Mouse (Mus musculus): Measurements from ENCODE around the gene Slco2a1. TPM values are rescaled to one million over a fixed set of nuclear protein-coding genes. Genes with fewer than 3 reads are reported as not detected.

The Slco2a1 gene
- total and polyA plus RNA-seq, 2 experiments from 2014 or later, result 4.2 to 6.6 TPM

DNA sequence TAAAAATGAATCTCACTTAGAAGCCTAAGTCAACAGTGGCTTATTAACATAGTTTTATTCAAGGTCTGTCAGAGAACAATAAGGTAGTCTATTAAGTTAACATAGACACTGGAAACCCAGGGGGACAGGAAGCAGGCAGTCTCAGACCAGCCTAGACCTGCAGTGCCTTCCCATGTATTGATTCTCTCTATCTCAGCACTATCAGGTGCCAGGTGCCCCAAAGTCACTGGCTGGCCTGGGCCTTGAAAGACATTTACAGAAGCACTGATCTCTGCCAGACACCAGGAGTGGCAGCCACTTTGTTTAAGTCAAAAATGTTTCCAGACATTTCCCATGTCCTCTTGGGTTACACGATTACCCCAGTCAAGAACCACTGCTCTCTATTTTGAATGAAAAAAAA is 11.4 kb upstream of the Slco2a1 start:
- Histone ChIP-seq H3K36me3 (ENCODE audit: insufficient read depth) (no peaks in the 10 kb centered on the region), H3K4me2 (ENCODE audit: low read depth) (no peak overlapping the region), H3K9ac (no peak overlapping the region), H3K4me3 (ENCODE audit: low read depth, low read length) (no peak overlapping the region), H3K27me3 (ENCODE audit: insufficient read depth, low read length) (no peaks in the 10 kb centered on the region), H3K27ac (ENCODE audit: low read depth, low read length) (no peak overlapping the region), H3K9me3 (ENCODE audit: low read length) (no peaks in the 10 kb centered on the region), H3K4me1 (ENCODE audit: insufficient read depth) (no peaks in the 10 kb centered on the region)
- no peak for DNase-seq
- TF ChIP-seq CTCF (IDR thresholded peaks at IDR 0.05; ENCODE audit: low read depth), result no peak
- no peak for ATAC-seq
- 81% methylated on average over 1 of the region's 1 CpGs for WGBS

DNA sequence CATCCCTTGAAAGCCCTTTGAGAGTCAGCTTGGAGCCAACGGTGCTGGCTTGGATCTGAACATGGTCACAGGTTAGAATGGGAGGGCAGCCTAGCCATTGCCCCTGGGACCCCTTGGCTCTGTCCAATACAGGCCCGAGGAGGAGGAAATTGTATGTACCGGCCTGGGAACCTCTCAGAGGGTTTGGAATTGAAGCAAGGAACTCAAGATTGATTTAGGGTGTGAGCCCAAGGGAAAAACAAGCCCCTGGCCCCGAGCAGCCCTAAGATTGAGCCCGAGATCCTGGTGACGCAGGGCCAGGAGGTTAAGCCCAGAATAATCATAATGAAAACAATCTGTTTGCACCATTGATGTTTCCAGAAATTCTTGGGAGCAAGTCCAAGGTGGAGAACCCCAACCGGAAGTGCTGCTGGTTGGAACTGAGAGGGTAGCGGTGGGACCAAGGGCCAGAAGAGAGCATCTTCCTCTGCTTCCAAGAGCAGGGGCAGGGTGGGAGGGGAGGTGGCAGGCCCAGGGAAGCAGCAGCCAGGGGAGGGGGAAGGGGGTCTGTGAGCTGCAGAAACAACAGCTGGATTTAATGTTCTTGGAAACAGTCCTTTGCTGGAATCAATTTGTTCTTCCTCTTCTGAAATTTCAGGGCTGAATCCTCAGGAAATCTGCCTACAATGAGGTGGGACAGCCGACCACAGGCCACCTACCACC is 10.6 kb upstream of the Slco2a1 start:
- Histone ChIP-seq H3K9me3 (ENCODE audit: low read length) (no peaks in the 10 kb centered on the region), H3K9ac (no peak overlapping the region), H3K4me1 (ENCODE audit: insufficient read depth) (no peaks in the 10 kb centered on the region), H3K36me3 (ENCODE audit: insufficient read depth) (no peaks in the 10 kb centered on the region), H3K4me3 (ENCODE audit: low read depth, low read length) (no peak overlapping the region), H3K27me3 (ENCODE audit: insufficient read depth, low read length) (no peaks in the 10 kb centered on the region), H3K27ac (ENCODE audit: low read depth, low read length) (no peak overlapping the region), H3K4me2 (ENCODE audit: low read depth) (no peak overlapping the region)
- no peak for ATAC-seq
- DNase-seq, result no peak
- 78% methylated on average over 9 of the region's 9 CpGs for WGBS
- TF ChIP-seq CTCF (IDR thresholded peaks at IDR 0.05; ENCODE audit: low read depth), result no peak

DNA sequence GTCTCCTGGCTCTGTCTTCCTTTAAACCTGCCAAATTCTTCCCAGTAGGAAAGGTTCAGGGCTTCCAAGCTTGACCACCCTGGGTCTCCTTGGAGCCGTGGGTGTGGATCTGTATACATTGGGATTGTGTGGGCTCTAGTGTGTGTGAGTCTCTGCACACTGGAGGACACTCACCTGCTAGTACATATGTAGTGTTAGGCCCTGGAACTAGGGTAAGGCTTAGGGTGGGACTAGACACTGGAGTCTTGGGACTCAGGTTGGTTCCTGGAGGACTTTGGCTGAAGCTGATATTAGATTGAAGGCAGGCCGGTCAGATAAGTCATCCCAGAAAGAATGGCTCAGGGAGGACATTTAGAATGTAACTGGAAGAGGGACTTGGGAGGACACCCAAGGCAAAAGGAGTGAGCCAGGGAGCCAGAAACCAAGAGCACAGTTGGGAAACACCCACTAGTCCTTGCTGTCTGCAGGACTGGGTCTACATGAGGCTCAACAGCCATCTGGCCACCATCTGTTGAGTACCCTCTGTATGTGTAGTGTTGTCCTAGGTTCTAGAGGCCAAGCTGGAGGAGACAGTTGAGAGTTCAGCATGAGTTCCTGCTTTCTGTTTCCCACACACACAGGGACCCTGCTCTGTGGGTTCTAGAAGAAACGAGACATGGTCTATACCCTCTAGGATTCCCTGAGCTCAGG is 9.4 kb upstream of the Slco2a1 start:
- no peaks in the 10 kb centered on the region for H3K27me3 ChIP-seq (ENCODE audit: insufficient read depth, low read length)
- H3K4me2 ChIP-seq (ENCODE audit: low read depth), result no peak overlapping the region
- ATAC-seq, result no peak
- DNase-seq, result no peak
- no peak overlapping the region for H3K27ac ChIP-seq (ENCODE audit: low read depth, low read length)
- no peak overlapping the region for H3K4me3 ChIP-seq (ENCODE audit: low read depth, low read length)
- no peaks in the 10 kb centered on the region for H3K9me3 ChIP-seq (ENCODE audit: low read length)
- 89% methylated on average over 3 of the region's 3 CpGs for WGBS
- no peaks in the 10 kb centered on the region for H3K36me3 ChIP-seq (ENCODE audit: insufficient read depth)
- TF ChIP-seq CTCF (IDR thresholded peaks at IDR 0.05; ENCODE audit: low read depth), result no peak
- no peak overlapping the region for H3K9ac ChIP-seq
- no peaks in the 10 kb centered on the region for H3K4me1 ChIP-seq (ENCODE audit: insufficient read depth)

DNA sequence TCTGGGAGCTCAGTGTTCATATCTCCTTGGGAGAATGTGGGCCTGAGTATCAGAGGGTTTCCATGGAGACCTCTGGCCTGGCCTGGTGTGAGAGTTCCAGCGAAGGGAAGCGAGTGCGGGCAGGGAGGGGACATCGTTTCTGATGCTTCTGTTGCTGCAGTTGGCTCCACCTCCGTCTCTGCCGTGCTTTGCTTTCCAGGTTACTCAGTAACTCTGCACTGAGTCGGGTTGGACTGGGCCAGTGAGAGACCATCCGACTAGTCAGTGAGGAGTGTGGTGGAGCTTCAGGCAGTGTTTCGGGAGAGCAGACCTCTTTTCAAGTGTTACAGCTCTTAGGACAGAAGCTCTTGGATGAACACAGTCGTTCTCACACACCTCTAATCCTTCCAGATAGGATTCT is 8.6 kb upstream of the Slco2a1 start:
- Histone ChIP-seq H3K9me3 (ENCODE audit: low read length) (no peaks in the 10 kb centered on the region), H3K4me2 (ENCODE audit: low read depth) (no peak overlapping the region), H3K27ac (ENCODE audit: low read depth, low read length) (no peak overlapping the region), H3K27me3 (ENCODE audit: insufficient read depth, low read length) (no peaks in the 10 kb centered on the region), H3K4me1 (ENCODE audit: insufficient read depth) (no peaks in the 10 kb centered on the region), H3K4me3 (ENCODE audit: low read depth, low read length) (no peak overlapping the region), H3K9ac (no peak overlapping the region), H3K36me3 (ENCODE audit: insufficient read depth) (no peaks in the 10 kb centered on the region)
- no peak for TF ChIP-seq CTCF (IDR thresholded peaks at IDR 0.05; ENCODE audit: low read depth)
- no peak for ATAC-seq
- no peak for DNase-seq
- WGBS, result 66% methylated on average over 10 of the region's 10 CpGs

DNA sequence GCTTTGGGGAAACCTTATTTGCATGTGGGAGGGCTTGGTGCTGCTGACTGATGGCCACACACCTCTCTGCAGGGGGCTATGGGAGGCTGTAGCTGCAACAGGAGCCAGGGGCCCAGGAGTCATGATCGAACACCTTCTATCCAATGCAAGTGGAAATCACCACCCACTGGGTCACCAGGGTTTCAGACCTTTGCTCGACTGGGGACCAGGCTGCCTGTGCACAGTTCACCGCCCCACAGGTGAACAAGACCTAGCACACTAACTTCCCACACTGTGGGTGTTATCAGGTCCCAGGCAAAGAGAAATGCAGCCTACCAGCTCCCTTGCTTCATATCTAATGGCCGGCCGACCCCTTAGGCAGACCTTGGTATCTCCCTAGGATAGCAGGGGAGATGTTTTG is 8.1 kb upstream of the Slco2a1 start:
- no peak for ATAC-seq
- H3K27ac ChIP-seq (ENCODE audit: low read depth, low read length), result no peak overlapping the region
- TF ChIP-seq CTCF (IDR thresholded peaks at IDR 0.05; ENCODE audit: low read depth), result no peak

DNA sequence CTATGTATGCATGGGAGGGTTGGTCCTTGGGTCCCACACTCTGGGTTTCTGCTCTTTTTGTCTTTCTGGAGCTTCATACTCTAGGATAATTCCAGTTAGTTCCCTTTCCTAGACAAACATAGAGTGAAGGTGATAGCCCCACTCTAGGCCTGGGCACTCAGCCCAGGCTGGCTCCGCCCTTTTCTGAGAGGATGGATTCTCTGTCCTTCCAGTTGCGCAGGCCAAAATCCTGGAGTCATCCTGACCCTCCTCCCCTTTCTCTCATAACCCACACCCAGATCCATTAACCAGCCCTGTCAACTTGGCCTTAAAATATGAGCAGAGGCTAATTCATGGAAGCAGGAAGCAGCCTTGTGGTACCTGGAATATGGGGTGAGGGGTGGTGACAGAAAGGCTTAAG is 6.7 kb upstream of the Slco2a1 start:
- no peak for TF ChIP-seq CTCF (IDR thresholded peaks at IDR 0.05; ENCODE audit: low read depth)
- DNase-seq, result no peak
- no peaks in the 10 kb centered on the region for H3K36me3 ChIP-seq (ENCODE audit: insufficient read depth)
- H3K4me2 ChIP-seq (ENCODE audit: low read depth), result no peak overlapping the region
- H3K27ac ChIP-seq (ENCODE audit: low read depth, low read length), result no peak overlapping the region
- H3K9ac ChIP-seq, result no peak overlapping the region
- H3K27me3 ChIP-seq (ENCODE audit: insufficient read depth, low read length), result no peaks in the 10 kb centered on the region
- no peak overlapping the region for H3K4me3 ChIP-seq (ENCODE audit: low read depth, low read length)
- 89% methylated on average over 2 of the region's 2 CpGs for WGBS
- H3K4me1 ChIP-seq (ENCODE audit: insufficient read depth), result no peaks in the 10 kb centered on the region
- no peak for ATAC-seq
- H3K9me3 ChIP-seq (ENCODE audit: low read length), result no peaks in the 10 kb centered on the region

More for the DNA sequence above, 8.1 kb upstream of the Slco2a1 start:
- Histone ChIP-seq H3K4me1 (ENCODE audit: insufficient read depth) (no peaks in the 10 kb centered on the region), H3K9me3 (ENCODE audit: low read length) (no peaks in the 10 kb centered on the region), H3K4me2 (ENCODE audit: low read depth) (no peak overlapping the region), H3K27me3 (ENCODE audit: insufficient read depth, low read length) (no peaks in the 10 kb centered on the region), H3K9ac (no peak overlapping the region), H3K36me3 (ENCODE audit: insufficient read depth) (no peaks in the 10 kb centered on the region), H3K4me3 (ENCODE audit: low read depth, low read length) (no peak overlapping the region)
- DNase-seq, result no peak
- 92% methylated on average over 5 of the region's 5 CpGs for WGBS

DNA sequence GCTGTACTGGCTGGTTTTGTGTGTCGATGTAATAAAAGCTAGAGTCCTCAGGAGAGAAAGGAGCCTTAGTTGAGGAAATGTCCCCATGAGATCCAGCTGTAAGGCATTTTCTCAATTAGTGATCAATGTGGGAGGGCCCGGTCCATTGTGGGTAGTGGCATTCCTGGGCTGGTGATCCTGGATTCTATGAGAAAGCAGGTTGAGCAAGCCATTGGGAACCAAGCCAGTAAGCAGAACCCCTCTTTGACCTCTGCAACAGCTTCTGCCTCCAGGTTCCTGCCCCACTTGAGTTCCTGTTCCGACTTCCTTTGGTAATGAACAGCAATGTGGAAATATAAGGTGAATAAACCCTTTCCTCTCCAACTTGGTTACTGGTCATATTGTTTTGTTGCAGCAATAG is 6.1 kb upstream of the Slco2a1 start:
- TF ChIP-seq CTCF (IDR thresholded peaks at IDR 0.05; ENCODE audit: low read depth), result no peak
- Histone ChIP-seq H3K27ac (ENCODE audit: low read depth, low read length) (no peak overlapping the region), H3K4me3 (ENCODE audit: low read depth, low read length) (no peak overlapping the region), H3K36me3 (ENCODE audit: insufficient read depth) (no peaks in the 10 kb centered on the region), H3K9me3 (ENCODE audit: low read length) (no peaks in the 10 kb centered on the region), H3K4me2 (ENCODE audit: low read depth) (no peak overlapping the region), H3K9ac (no peak overlapping the region), H3K27me3 (ENCODE audit: insufficient read depth, low read length) (no peaks in the 10 kb centered on the region), H3K4me1 (ENCODE audit: insufficient read depth) (no peaks in the 10 kb centered on the region)
- no peak for ATAC-seq
- no peak for DNase-seq
- WGBS, result 84% methylated on average over 3 of the region's 3 CpGs
